Mouse (Mus musculus) cerebellum, postnatal 10 days (tissue): ENCODE results near the gene Cnpy3.

Source experiments
- DNase-seq, 2 experiments: peaks; one replicate each; pipeline ENCODE4 v3.0.0; 2021; ENCODE audit warnings: mixed read lengths in 2 of 2

Cnpy3 gene

DNA sequence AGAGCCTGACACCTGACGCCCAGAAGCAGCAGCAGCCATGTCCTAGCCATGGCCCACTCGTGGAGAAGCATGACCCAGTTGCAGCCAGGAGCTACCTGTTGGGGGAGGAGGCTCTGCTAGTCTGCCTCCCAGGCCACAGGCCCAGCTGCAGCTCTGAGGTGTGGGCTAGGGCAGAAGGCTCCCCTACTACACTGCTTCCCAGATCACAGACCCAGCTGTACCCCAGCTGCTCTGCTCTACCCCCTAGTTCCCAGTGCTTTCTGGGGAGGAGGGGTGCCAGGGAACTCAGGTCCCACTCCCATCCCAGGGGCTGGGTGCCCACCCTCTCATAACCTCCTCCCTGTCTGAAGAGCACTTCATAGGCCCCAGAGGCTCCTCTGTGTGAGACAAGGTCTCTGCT lies 11.5 kb upstream of the Cnpy3 start, which contains the start of gene Ptcra:
Gene Ptcra (minus strand): TSS at position 169 of the 400 bp plus-strand sequence.
- no peak for DNase-seq

DNA sequence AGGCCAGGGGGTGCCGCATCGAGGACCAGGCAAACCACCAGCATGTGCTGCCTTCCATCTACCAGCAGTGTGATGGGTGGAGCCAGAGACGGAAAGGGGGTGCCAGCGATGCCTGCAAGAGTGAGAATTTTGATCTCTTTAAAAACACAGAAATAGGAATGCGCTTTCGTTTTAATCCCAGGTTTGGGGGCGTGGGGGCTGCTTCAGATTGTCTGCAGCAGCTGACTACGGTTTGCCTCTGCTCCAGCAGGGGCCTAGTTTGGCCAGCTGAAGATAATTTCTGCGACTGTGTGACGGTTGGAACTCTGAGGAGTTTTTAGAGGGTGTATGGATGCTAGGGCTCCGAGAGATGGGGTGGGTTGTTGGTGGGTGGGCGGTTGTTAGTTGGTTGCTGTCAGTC lies 6.7 kb upstream of the Cnpy3 start:
- no peak for DNase-seq

DNA sequence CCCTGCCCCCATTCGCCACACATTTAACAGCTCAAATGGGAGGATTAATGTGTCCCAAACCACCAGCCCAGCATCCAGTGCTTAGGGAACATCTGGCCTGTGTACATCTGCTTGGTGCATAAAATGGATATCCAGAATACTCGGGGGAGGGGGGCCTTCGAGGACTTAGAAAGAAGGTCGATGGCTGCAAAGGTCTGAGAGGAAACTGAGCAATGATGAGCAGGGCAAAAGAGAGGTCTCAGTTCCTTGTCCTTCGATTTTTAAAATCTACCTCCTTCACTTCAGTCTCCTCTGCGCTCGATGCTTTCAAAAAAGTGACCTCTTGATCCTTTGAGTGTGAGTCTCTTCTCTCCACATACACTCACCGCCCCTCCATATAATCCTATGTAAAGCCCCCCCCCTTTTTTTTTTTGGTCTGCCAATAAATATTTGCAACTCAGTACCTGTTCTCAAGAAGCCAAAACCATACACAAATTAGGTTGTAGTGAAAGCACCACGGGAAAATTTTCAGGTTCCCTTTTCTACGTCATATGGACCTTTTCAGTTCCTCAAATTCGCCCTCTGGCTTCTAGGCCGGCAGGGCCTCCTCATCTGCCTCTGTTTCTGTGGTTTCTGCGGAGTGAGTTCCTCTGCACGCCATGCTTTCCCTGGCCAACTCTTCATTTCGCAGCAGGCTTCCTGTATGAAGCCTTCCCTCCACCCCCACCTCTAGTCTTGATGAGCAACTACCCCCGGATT lies 789 bp downstream of the Cnpy3 start:
- peak in 1 of 2 experiments; percentile 19 for DNase-seq

DNA sequence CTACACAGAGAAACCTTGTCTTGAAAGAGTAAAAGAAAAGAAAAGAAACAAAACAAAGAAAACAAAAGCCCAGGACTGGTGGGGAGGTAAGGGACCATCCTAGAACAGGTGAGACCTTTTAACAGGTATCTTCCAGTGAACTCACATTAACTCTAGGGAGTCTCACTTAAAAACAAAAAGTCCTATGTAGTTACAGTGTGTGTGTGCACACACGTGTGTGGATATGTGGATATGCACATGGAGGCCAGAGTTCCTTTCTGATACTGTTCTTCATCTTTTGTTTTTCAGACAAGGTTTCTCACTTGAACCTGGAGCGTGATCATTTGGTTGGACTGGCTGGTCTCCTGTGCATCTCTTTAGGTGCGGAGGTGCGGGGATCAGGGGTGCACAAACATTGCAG lies 1.4 kb downstream of the Cnpy3 start:
- no peak for DNase-seq

DNA sequence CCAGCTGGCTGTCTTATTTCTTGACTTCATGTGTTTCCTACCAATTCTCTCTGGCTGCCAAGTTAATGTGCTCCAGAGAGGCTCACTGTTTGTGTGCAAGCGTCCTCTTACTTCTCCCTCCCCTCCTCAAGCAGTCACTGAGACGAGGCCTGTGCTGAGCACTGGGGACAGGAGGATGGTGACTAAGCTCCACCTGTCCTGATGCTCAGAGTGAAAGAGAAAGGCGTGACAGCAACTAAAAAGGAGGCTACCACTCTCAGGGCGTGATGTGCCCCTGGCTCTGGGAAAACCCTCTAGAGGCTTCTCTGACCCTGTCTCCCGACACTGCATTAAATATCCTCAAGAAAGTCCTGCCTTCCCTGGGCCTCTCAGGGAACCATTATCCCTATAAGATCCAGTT lies 2.7 kb downstream of the Cnpy3 start:
- DNase-seq = no peak

DNA sequence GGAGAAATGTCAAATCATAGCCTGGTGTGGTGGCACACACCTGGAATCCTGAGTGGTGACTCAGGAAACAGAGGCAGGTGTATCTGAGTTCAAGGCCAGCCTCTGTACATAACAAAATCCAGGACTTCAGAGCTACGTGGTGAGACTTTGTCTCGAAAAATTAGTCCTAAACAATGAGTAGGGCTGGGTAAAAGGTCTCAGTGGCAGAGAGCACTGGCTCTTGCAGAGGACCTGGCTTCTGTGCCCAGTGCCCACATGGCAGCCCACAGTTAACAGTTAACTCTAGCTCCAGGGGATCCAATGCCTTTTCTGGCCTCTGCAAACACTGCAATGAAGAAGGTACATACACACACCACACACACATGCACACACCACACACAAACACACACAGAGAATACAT lies 4.2 kb downstream of the Cnpy3 start:
- DNase-seq = no peak

DNA sequence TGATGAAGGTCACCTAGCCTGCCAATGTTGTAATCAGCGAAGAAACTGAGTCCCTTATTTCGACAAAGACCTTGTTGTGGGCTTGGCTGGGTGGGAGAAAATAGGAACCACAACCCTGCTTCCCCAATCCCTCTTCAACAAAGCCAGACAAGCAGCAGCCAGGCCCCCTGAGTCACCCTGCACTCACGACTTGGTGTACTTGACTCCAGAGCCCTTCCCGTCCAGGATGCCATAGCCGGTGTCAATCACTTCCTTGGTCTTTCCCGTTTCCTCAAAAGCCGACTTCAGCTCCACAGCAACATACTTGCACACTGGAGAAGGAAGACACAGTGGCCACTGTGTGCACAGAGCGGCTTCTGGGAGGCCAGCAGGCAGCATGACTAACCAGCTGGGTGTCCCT lies 4.8 kb downstream of the Cnpy3 start:
- no peak for DNase-seq

DNA sequence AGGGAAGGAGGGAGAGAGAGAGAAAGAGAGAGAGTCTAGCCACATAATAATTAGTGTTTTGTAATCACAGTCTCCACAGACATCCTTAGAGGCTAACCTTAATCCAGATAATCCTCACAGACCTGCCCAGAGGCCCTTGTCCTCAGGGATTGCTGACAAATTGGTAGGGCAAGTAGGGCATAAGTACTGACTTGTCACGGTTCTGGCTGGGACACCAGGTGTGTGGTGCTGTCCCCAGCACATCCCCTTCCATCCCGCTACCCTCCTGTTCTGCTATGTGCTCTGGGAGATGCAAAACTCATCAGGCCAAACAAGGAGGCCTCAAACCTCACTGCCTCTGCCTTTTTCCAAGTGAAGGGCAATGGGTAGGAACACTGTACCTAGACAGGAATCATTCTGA lies 6.5 kb downstream of the Cnpy3 start:
- DNase-seq = no peak

DNA sequence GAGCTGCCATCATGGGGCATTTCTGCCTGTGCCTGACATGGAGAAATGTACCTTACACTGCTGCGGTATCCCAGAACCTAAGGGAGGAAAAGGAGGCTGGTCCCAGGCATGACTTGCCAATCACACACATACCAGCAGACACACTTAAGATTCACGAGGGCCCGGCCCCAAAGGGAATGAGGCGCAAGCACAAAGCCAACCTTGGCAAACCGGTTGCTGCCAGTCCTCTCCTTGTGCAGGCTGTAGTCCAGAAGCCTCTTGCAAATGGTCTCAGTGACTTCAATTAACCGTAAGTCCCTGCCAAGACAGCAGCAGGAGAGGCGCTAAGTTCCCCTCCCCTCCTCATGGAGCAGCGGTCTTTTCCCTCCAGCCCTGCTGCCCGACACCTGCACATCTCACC lies 9.0 kb downstream of the Cnpy3 start:
- peak; percentile 29 to 30 for DNase-seq

DNA sequence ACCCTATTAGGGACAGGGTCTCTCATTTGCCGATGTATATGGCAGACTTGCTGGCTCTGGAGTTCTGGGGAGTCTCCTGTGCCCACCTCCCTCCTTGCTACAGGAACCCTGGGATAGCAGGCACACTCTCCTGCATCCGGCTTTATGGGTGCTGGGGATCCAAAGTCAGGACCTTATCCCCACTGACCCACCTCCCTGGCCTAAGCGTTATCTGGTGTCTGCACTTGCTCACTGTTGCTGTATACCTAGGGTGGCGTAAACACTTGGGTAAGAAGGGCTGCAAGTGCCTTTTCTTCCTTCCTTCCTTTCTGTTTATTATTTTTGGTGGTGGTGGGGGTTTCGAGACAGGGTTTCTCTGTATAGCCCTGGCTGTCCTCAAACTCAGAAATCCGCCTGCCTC lies 10.7 kb downstream of the Cnpy3 start:
- no peak for DNase-seq

DNA sequence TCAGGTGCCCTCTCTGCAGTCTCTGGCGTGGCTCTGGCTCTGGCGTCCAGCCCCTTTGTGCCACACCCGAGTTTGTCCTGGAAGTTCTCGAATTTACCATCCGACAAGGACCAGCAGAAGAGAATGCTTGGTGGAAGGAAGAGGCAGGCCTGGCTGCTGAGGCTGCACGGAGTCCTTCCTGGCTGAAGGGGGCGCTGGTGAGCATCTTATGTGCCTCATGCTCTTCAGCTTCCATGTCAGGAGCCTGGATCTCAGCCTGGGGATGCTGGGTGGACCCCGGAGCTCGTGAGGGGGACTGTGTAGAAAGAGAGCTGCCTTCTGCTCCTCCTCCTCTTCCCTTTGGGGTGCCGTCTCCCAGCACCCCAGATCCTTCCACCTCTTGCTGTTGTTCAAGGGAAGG lies 15.9 kb downstream of the Cnpy3 start:
- peak; percentile 45 to 54 for DNase-seq

DNA sequence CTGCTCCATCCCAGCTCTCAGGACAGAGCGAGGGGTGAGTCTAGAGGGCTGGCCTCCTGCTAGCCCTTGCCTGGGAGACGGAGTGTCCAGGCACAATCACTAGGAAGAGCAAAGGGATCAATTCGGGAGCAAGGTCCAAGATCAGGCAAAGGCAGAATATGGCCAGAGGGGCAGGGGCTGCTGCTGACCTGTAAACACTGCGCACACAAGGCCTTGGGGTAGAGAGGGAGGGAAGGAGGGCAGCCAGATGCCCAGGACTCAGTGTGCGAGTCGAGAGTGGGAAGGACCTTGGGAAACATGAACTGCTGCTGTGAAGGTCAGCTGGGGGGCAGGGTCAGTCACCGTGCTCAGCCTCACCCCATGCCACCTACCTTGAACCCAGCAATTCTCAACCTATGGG lies 16.7 kb downstream of the Cnpy3 start:
- no peak for DNase-seq

DNA sequence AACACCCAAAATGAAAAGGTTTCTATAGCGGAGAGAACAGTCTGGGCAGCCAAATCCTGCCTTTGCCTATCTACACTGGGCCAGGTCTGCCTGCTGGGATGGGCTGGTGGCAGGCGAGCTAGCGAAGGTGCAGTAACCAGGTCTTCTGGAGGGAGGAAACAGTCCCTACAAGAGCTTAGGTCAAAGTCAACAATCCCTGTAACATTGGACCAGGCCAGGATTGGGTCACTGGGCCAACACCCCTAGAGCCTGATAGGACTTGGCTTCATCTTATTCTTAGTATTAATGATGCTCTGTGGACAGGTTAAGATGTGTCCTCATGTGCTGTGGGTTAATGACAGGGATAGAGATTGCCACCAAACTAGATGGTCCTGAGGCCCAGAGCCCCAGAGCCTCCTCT lies 18.0 kb downstream of the Cnpy3 start:
- DNase-seq = no peak

DNA sequence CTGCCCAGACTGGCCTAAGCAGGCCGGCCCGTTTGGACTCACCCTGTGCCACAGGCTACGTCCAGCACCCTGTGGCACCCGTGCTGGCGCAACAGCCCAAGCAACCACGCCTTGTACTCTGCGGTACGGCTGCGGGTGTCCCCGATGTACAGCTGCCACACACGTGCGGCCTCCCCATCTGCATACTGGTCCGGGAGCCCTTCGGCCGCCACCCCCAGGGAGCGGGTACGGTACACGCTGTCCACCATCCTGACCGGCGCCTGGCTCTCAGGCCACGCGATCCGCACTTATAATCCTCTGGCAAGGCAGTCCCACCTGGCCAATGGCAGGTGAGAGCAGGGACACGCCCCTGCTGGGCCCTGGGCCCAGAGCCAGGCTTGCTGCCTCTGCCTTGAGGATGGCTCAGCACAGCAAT lies 23.1 kb downstream of the Cnpy3 start, which contains the start of gene Gnmt:
Gene Gnmt (minus strand): TSS at position 265 of the 415 bp plus-strand sequence.
- DNase-seq = peak; percentile 90 to 91

DNA sequence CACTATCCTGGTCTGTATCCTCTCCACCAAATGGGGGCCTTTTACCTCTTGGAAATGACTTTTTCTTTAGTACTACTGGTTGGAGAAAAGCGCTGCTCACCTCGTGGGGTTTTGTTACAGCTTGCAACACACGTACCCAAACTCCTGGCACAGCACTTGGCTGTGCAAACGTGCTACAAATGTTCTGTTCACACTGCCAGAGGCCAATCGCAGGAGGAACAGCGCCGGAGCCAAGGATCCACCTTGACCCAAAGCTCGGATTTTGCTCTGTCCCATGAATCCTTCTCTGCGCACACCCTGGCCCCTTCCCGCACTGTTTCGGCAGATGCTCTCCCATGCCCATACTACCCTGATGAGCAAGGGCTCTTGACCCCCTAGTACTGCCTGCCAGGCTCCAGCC lies 23.5 kb downstream of the Cnpy3 start:
- no peak for DNase-seq

DNA sequence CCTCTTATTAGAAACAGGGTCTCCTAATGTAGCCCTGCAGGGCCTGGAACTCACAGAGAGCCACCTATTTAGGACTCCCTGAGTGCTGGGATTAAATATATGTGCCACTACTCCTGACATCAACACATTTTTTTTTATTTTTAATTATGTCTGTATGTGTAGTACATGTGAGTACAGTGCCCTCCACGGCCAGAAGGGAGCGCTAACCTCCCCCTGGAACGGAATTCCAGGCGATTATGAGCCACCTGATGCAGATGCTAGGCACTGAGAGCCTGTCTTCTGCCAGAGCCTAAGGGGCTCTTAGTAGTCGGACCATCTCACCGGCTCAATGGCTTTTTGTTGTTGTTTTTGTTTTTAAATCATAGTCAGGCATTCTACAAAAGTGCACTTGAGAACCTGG lies 24.0 kb downstream of the Cnpy3 start:
- DNase-seq = peak; percentile 63 to 77

DNA sequence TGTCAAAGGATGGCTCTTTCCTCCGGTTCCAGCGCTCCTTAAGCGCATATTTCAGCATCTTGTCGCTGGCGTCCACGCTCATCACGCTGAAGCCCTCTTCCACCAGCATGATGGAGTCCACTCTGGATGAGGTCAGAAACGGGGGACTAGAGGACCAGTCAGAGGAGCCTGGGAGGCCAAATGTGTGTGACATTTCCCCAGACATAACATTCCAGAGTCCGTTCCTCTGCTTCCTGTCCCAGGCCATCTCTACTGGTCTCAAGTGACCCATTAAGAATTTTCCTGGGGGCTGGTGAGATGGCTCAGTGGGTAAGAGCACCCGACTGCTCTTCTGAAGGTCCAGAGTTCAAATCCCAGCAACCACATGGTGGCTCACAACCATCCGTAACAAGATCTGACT lies 24.7 kb downstream of the Cnpy3 start:
- no peak for DNase-seq

DNA sequence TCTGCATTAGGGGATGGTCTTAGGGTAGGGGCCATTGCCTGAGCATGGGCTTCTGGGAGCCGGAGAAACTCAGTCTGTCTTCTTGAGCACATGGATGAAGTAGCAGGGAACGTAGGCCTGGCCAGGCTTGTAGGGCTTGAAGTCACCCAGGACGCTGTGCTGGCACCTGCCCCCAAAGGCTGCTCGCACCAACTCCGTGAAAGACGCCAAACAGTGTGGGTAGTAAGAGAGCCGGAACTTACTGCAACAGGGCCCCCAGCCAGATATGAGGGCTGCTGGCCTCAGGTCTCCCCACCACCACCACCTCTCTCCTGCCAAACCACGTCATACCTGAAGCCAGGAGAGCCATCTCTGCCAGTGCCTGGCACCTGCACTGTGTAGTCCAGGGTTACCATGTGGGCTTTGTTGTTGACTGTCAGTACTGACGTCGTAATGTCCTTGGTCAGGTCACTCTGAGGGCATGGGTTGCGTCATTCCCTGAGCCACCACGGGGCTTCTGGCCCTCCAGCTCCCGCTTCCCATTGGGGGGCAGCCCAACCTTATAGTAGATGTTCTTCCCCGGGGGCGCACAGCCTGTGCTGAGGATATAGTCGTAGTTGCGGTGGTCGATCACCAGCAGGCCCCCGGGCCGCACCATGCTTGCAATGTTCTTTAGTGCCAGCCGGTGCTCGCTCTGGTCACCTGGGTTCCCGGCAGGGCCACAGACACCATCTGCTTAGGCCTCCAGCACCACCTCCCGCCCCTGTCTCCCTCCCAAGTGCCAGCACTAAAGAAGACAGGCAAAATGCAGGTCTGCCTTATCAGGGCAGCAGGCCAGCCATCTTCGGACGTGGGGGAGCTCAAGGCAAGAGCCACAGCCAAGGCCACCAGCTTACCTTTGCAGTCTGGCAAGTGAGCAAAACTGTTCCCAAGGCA lies 26.0 kb downstream of the Cnpy3 start:
- DNase-seq = peak; percentile 80 to 87

DNA sequence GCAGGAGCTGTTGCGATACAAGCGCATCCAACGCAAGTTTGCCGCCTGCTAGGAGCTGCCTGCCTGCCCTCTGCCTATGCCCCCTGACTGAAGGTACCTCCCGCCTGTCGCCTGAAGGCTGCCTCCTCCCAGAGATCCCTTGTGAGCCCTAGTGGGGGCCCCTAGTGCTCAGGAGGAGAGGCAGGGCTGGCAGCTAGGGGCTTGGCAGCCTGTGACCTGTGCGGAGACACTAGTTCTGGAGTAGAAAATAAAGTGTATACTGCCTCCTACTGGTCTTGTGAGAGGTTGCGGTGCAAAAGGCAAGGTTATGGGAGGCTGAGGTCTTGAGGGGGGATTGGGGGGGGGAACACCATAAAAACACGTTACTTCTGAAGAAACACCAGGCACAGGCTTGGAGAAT lies 26.7 kb downstream of the Cnpy3 start:
- DNase-seq = peak; percentile 67 to 75

DNA sequence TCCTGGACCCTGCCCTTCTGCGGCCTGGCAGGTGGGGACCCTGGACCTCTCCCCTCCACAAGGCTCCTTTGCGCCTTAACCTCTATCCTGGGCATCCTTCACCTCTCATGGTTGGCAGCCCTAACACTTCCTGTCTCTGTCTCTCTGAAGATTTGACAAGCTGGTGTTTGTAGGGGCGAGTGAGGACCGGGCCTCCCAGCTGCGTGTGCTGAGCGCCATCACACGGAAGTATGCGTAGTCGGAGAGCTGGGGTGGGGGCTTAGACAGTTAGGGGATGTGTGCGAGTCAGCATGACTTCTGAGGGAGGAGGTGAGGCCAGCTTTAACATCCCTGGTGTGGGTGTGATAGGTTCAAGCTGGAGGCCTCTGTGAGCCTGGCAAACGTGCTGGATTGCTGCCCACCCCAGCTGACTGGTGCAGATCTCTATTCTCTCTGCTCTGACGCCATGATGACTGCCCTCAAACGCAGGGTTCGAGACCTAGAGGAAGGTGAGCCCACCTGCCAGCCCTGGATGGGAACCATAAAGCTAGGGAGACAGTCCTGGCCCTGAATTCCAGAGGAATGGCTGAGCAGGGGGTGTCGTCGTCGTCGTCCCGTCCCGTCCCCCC lies 27.4 kb downstream of the Cnpy3 start:
- peak; percentile 45 to 52 for DNase-seq

DNA sequence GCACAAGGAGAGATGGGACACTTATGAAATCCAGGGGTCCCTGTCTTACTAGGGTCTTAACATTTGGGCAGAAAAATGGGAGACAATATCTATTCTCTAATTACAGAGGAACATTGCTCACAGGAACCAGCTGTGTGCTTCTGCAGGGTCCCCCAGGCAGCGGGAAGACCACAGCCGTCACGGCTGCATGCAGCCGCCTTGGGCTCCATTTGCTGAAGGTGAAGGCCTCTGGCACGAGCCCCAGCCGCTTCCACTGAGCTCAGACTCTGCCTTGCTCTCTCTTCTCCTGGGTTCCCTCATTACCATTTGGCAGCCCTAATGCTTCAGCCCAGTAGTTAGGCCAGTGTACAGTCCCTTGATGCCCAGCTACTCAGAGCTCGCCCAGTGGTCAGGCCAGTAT lies 30.9 kb downstream of the Cnpy3 start:
- DNase-seq = no peak

DNA sequence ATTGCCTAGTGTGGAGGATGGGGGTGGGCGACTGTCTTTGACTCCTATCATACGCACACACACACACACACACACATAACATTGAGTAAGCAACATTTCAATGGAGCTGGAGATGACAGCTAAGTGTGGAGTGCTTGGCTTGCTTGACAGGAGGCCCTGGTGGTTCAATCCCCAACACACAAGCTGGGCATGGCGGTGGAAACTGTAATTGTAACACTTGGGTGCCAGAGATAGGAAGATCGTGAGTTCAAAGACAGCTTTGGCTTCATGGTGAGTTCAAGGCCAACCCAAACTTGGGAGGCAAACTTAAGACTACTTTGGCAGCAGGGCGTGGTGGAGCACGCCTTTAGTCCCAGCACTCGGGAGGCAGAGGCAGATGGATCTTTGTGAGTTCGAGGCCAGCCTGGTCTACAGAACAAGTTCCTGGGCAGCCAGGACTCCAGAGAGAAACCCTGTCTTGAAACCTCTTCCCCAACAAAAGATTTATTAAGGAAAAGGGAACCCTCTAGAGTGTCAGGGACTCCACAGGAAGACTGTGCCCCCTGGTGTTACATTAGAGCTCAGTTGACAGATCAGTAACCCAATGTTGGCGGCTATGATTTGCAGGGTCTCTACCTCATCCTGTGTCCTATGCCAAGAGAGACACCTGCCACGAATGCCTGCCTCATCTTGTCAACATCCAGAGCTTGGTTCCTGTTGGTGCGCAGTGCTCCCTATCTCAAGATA lies 37.1 kb downstream of the Cnpy3 start:
- peak; percentile 51 to 63 for DNase-seq

DNA sequence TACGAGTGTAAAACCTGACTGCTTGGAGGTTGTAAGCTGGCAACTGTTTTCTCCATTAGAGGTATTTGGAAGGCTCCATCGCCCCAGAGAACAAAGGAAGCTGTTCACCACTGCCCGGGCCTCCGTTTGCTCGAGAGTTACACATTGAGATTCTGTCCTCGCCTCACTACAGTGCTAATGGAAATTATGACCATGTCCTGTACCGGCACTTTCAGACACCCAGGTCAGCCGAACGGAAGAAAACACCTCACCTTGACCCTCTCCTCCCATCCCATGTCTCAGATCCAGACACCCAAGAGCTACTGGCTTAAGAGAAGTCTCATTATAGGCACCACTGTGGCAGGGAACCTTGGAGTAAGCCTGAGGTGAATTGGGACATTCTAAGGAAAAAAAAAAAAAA lies 38.2 kb downstream of the Cnpy3 start:
- no peak for DNase-seq
